Mouse (Mus musculus): ENCODE measurements at regions not wholly inside any gene's neighbourhood (a gene's known extent, or its start where the extent isn't known, plus 50 kb on each side); places are given as distances from the start of the nearest gene placed in this dataset.

GRCm38 (mm10) chr9:89858005-89858404 lies 51.7 kb upstream of the Rasgrf1 start:
- no peak for DNase-seq (ENCODE audit: extremely low read depth, low read depth)

GRCm38 (mm10) chr9:89850491-89851282 lies 59.0 kb upstream of the Rasgrf1 start:
- DNase-seq (ENCODE audit: extremely low read depth, low read depth) = no peak

GRCm38 (mm10) chr9:89849947-89850346 lies 59.8 kb upstream of the Rasgrf1 start:
- no peak for DNase-seq (ENCODE audit: extremely low read depth, low read depth)

- no peak for DNase-seq (ENCODE audit: extremely low read depth, low read depth)
Observed at GRCm38 (mm10) chr9:89848571-89848970, 61.1 kb upstream of the Rasgrf1 start.

DNA sequence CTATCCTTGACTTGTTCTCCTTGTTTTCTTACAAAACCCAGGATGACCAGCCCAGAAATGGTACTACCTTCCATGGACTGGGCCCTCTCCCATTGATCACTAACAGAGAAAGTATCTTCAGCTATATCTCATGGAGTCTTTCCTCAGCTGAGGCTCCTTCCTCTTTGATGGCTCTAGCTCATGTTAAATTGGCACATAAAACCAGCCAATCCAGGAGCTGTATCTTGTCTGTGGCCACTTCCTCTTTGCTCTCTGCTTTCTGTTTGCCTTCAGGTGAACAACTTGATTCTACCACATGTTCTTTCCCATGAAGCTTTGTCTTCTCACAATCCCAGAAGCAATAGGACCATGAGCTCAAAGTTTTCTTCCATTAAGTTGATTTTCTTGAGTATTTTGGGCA lies 62.7 kb upstream of the Rasgrf1 start:
- no peak for DNase-seq (ENCODE audit: extremely low read depth, low read depth)

GRCm38 (mm10) chr9:89842776-89843089 lies 67.0 kb upstream of the Rasgrf1 start:
- no peak for DNase-seq (ENCODE audit: extremely low read depth, low read depth)

DNA sequence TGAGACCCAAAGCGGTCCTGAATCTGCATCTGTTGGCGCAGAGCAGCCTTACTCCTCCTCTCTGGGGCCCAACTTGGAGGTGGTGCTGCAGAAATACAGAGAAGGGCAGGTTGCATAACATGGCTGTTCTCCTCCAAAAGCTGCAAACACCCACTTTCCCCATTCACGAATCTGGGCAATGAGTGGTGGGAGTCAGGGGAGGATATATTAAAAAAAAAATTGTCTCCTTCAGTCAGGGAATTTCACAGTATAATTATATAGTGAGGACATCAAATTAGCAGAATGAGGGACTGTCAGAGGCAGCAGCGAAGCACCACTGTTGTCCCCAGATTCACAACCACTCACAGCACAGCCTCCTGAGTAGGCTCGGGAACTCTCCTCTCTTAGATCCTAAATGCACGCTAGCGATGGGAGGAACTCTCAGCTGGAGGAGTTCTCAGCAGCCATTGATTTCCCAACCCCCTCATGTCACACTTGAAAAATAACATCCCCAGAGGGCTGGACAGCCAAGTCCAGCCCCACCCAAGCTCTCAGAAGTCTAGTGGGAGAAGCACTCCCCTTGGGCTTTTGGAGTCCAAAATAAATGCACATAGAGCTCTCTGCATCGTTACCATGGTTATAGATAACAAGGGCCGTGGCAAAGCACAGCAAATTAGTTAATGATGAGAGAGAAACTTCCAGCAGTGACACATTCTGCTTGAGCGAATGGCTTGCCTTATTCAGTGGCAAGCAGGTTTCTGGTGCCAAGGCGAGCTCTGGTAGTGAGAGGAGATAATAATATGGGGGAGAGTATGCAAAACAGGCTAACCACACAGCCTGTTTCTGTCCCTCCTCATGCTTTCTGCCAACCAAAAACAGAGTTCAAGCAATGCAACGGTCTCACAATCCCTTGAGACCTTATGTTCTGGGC lies 67.6 kb upstream of the Rasgrf1 start:
- DNase-seq (ENCODE audit: extremely low read depth, low read depth) = no peak

GRCm38 (mm10) chr9:89841371-89841770 lies 68.3 kb upstream of the Rasgrf1 start:
- DNase-seq (ENCODE audit: extremely low read depth, low read depth) = no peak

DNA sequence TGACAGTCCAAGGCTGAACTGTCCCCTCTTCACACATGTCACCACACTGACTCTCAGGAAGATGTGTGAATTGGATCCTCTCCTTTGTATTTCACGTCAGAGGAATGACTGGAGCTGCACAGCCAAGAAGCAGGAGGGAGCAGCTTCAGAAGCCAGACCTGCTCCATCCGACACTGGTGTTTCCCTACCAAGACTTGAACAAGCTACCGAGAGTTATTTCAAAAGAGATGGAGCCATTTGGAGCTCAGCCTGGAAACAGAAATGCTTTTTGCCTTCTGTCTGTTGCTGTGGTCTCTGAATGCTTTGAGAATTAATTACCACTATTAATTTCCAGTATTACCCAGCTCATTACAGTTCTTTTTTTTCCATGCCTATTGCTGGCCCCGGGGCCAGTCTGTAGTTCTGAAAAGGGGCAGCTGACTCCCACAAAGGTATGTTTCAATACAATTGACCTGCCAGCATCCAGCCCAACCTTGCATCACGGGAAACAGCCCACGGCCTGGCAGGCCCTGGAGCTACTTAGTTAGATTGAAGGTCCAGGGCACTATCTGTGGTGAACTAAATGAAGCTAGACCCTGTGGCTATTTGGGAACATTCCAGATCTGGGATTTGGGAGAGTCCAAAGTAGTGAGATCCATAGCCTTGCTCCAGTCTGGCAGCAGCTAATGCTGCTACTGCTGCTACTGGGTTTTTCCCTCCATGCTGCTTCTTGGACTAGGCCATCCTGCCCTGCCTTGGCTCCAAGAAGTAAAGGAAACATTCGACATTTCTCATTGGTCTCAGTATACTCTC lies 73.1 kb upstream of the Rasgrf1 start:
- no peak for DNase-seq (ENCODE audit: extremely low read depth, low read depth)

DNA sequence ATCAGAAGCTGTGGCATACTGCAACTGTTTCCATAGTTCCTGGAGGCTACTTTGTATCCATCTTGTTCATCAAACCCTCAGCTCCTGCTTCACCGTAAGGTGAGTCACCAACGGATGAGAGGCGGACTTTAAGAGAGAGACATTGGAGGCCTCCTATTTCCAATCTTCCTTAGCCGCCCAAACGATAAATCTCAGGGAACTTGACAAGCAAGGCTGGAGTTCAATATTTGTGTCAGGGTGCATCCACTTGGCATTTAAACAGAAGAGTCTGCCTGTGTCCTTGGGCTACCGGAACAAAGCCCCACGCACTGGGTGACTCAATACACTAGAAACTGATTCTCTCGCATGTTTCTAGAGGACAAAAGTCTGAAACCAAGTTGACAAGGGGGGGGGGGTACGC lies 76.1 kb upstream of the Rasgrf1 start:
- DNase-seq (ENCODE audit: extremely low read depth, low read depth) = no peak

GRCm38 (mm10) chr9:89831855-89832254 lies 77.9 kb upstream of the Rasgrf1 start:
- DNase-seq (ENCODE audit: extremely low read depth, low read depth) = no peak

DNA sequence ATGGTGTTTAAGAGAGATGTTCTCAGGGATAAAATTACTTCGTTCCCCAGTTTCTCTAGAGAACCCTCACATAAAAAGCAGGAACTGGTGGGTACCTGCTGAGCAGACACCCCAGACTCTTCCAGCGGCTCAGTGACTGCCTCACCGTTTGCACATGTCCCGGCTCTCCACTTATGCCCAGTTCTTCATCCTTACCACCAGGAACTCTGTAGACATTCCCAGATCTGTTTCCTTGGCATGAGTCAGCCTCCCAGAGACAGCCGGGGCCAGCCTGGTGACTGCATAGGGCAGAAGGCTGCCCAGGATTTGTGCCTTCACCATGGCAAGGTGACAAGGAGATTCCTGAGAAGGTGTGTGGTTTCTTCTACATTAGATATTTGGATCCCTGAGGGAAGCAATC lies 81.6 kb upstream of the Rasgrf1 start:
- DNase-seq (ENCODE audit: extremely low read depth, low read depth) = no peak

- DNase-seq (ENCODE audit: extremely low read depth, low read depth) = no peak
Observed at GRCm38 (mm10) chr9:89827564-89827963, 82.1 kb upstream of the Rasgrf1 start.

- peak; percentile 66 for DNase-seq (ENCODE audit: extremely low read depth, low read depth)
Observed at GRCm38 (mm10) chr9:89826712-89827548, 82.8 kb upstream of the Rasgrf1 start.

- DNase-seq (ENCODE audit: extremely low read depth, low read depth) = no peak
Observed at GRCm38 (mm10) chr9:89821853-89822243, 83.6 kb upstream of the Ankrd34c start.

- DNase-seq (ENCODE audit: extremely low read depth, low read depth) = no peak
Observed at GRCm38 (mm10) chr9:89821109-89821852, 83.0 kb upstream of the Ankrd34c start.

DNA sequence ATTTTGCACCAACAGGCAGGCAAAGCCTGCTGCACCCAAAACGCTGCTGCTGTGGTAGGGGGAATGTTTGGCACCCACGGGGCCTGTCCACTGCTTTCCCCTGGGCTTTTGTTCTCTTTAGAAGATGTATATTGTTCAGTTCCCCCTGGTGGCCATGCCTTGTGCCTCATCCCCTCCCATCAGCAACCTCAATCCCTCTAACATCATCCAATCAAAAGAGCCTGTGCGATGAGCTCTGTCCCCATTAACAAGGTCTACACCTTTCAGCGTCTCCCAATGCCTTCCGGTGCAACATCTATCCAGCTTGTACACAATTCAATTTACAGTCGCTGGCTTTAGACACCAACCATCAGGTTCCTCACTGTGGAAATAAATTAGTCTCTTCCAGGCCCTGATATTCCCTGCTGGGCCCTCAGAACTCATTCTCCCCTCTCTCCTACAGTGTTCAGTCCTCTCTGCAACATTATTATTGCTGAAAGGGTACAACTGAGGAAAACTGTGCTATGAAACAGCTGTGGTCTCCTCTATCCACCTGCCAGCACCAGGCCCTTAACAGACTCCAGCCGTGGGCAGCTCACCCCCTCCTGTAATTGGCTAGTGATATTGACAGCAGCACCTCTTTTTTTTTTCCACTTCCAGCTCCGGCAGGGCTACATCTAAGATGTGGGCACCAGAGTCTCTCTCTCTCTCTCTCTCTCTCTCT lies 75.5 kb upstream of the Ankrd34c start:
- DNase-seq (ENCODE audit: extremely low read depth, low read depth) = no peak

DNA sequence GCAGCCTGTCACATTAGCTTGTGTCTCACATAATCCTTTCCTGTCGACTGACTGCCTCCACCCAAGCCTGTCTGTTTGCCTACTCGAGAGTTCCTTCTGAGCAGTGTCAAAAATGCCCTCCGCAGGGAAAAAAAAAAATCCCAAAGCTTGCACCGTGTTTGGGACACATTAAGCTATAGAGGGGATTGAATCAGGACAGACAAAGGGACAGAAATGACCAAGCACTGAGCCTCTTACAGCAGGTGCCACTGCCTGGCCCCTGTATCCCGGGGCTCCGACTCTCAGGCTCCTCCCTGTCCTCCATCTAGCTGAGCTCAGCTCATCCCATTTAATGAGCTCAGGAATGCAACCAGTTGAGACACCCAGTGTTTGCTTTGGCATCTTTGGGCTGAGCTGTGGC lies 69.1 kb upstream of the Ankrd34c start:
- no peak for DNase-seq (ENCODE audit: extremely low read depth, low read depth)

DNA sequence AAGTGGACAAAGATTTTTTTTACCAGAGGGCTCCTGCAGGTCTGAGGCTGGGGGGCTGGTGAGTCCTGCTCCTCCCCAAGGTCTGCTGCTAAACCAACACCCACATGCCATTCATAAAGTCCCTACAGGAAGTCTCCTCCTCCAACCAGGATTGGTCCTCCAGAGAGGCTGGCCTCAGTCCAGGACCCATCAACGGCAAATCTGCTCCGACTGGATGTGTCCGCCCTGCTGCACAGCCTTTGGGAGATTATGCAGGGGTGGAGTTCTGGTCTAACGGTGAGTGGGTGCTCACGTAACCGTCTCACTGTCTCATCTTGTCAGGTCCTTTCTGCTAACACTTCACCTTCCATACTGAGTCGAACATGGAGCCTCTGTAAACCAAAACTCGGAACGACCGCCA lies 64.4 kb upstream of the Ankrd34c start:
- DNase-seq (ENCODE audit: extremely low read depth, low read depth) = no peak

DNA sequence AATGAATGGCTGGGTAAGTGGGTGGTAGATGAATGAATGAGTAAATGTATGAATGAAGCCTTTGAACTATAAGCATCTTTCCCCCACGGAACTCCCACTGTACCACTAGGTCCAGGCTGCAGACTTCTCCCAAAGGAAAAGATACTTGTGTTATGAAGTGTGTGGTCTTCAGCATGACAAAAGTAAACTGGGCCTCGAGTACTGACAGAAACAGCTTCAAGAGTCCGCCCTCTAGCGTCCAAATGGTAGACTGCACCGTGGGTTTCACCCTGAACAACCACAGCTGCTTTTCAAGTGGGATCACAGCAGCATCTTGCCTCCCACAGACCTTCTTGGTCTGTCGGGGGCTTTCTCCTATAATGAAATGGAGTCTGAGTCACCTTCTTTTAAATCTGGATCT lies 54.7 kb upstream of the Ankrd34c start:
- DNase-seq (ENCODE audit: extremely low read depth, low read depth) = peak; percentile 6
